Mouse (Mus musculus) heart, adult 2 months (tissue): ENCODE data around the gene Exoc4.

Experiments used
- CTCF ChIP-seq: fragments of 200-600 bp; IDR thresholded peaks from 2 replicates; pipeline ENCODE4 v1.8.1; 2022; ENCODE audit warnings: antibody characterized with exemption, mild to moderate bottlenecking, moderate library complexity
- EP300 ChIP-seq: fragments of 200-500 bp; IDR thresholded peaks from 2 replicates; pipeline ENCODE4 v1.6.1; 2011; ENCODE audit warnings: low read depth, low read length, control low read depth; ENCODE audit not compliant: insufficient read depth
- POLR2A ChIP-seq: fragments of 200-500 bp; IDR thresholded peaks from 2 replicates; pipeline ENCODE4 v1.6.1; 2011; ENCODE audit warnings: mild to moderate bottlenecking, low read depth, low read length, control low read depth; ENCODE audit not compliant: insufficient read depth

DNA sequence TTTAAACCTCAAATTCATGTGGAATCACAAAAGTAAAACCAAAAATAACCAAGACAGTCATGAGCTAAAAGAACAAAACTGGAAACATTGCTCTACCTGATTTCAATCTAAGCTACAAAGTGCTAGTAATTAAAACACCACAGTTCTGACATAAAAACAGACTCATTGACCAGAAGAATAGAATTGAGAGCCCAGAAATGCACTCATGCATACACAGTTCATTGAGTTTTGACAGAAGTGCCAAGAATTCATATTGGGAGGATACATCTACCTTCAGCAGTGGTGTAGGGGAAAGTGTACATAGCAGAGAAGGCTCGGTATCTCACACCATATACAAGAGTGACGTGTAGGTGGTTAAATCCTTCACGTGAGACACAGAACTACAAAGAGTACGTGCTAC lies 580.4 kb downstream of the Exoc4 start:
- TF ChIP-seq EP300: no peak
- TF ChIP-seq POLR2A: no peak
- TF ChIP-seq CTCF: no peak
